Mouse (Mus musculus) ES-Bruce4 (cell line): ENCODE data around the gene Fam47e.

ENCODE experiments used
- CTCF ChIP-seq: IDR thresholded peaks from one replicate; pipeline ENCODE4 v1.8.1; 2011; ENCODE audit warnings: low read depth, low read length
- EP300 ChIP-seq: IDR thresholded peaks from 2 replicates; pipeline ENCODE4 v1.6.1; 2011; ENCODE audit warnings: low read depth, low read length; ENCODE audit not compliant: insufficient read depth
- POLR2A ChIP-seq: IDR thresholded peaks from one replicate; pipeline ENCODE4 v1.8.1; 2011; ENCODE audit warnings: low read length; ENCODE audit not compliant: insufficient read depth

- TF ChIP-seq CTCF (no peak), POLR2A (no peak), EP300 (no peak)
Observed at GRCm38 (mm10) chr5:92634916-92635315, 80.0 kb downstream of the Fam47e start.
